Mouse (Mus musculus): ENCODE measurements at regions not wholly inside any gene's neighbourhood (a gene's known extent, or its start where the extent isn't known, plus 50 kb on each side); places are given as distances from the start of the nearest gene placed in this dataset.

- no peak for TF ChIP-seq KAT2A (IDR thresholded peaks at IDR 0.05; ENCODE audit: insufficient replicate concordance, low read length)
- TF ChIP-seq JUN (IDR thresholded peaks at IDR 0.05; ENCODE audit: insufficient read depth, low read depth, low read length) = no peak
- TF ChIP-seq POLR2A (IDR thresholded peaks at IDR 0.05; ENCODE audit: low read depth, low read length) = no peak
- no peak for TF ChIP-seq CTCF (conservative IDR thresholded peaks at IDR 0.05 in 1 of 2, IDR thresholded peaks at IDR 0.05 in 1 of 2; ENCODE audit: low read depth in 2 of 2, low read length in 2 of 2)
- no peak for TF ChIP-seq JUND (conservative IDR thresholded peaks at IDR 0.05; ENCODE audit: low read depth, low read length)
- TF ChIP-seq MYC (IDR thresholded peaks at IDR 0.05; ENCODE audit: low read depth, low read length) = no peak
- no peak for TF ChIP-seq EP300 (IDR thresholded peaks at IDR 0.05; ENCODE audit: low read length)
- TF ChIP-seq POLR2AphosphoS2 (IDR thresholded peaks at IDR 0.05; ENCODE audit: low read depth, low read length) = no peak
- no peak for TF ChIP-seq MAZ (IDR thresholded peaks at IDR 0.05; ENCODE audit: low read depth, low read length)
- TF ChIP-seq MAX (IDR thresholded peaks at IDR 0.05; ENCODE audit: low read length) = no peak
- no peak for TF ChIP-seq USF2 (conservative IDR thresholded peaks at IDR 0.05; ENCODE audit: low read depth, low read length)
- no peak for TF ChIP-seq E2F4 (IDR thresholded peaks at IDR 0.05; ENCODE audit: insufficient replicate concordance, low read depth, low read length)
- no peak for TF ChIP-seq MAFK (IDR thresholded peaks at IDR 0.05; ENCODE audit: insufficient replicate concordance, low read length)
- TF ChIP-seq RCOR1 (conservative IDR thresholded peaks at IDR 0.05; ENCODE audit: low read depth, low read length) = no peak
Measured at GRCm38 (mm10) chr4:3068306-3069223, 98.6 kb upstream of the Vmn1r2 start.

Measured in CH12.LX (cell line).